In the genomic region with DNA sequence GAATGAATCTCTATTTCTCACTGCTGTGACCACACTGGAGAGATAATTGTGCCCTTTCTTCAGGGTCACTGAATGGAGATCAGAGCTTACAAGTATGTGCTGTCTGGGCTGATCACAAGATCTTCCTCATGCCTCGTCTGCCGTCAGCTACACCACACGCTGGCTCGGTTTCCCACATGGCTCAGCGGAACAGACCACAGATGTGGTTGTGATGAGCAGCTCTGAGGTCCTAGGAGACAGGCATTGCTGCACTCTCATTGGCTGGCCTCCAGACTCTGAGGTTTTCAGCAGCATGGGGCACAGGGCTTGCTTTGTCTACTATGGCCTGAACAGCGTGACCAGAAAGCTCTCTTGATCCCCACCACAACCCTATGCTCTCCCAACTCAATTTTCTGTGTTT, we compare ENCODE assay signal across 12 mouse cellular contexts.
DNase-seq lines count a peak whose midpoint lies in the region; ATAC-seq and TF ChIP-seq lines count a peak whose summit lies in the region.
"Had no signal": no experiment of that assay in that cellular context is flagged by ENCODE, and none has a peak within 500 bp of the region (broad histone marks: within the 10 kb centered on the region; RNA-seq: fewer than 3 reads in every experiment).

No protein-coding gene starts in this region.

- 0 out of 2 replicates have a peak, but pooled peaks have one; percentile 49 for ATAC-seq in embryonic facial prominence, embryonic 13.5 days (ENCODE audit: insufficient number of reproducible peaks, insufficient read depth, low FRiP score, low TSS enrichment, low read depth)
- no peak for ATAC-seq in erythroblast, adult 5-6 weeks (replicated peaks; ENCODE audit: low FRiP score, poor library complexity, severe bottlenecking)
- ATAC-seq: midbrain, embryonic 15.5 days had no signal

- no peak for TF ChIP-seq CTCF in thymus, adult 2 months (IDR thresholded peaks at IDR 0.05; ENCODE audit: borderline replicate concordance, control insufficient read depth, extremely low read depth, insufficient read depth, low read length, poor library complexity)

- no peaks in the 10 kb centered on the region for H3K36me3 ChIP-seq in thymus, adult 2 months (ENCODE audit: control insufficient read depth, insufficient read depth, low read length)
- H3K36me3 ChIP-seq in embryonic facial prominence, embryonic 13.5 days = peaks cover 12% of the 10 kb centered on the region; the same call in 1 of the 2 replicates
- H3K36me3 ChIP-seq: midbrain, embryonic 15.5 days had no signal

- H3K4me3 ChIP-seq in thymus, adult 2 months (ENCODE audit: control insufficient read depth, insufficient read depth, low read length) = no peak overlapping the region
- no peak overlapping the region for H3K4me3 ChIP-seq in embryonic facial prominence, embryonic 13.5 days
- H3K4me3 ChIP-seq: kidney, embryonic 15.5 days; midbrain, embryonic 15.5 days had no signal

- no peak for TF ChIP-seq POLR2A in thymus, adult 2 months (IDR thresholded peaks at IDR 0.05; ENCODE audit: control insufficient read depth, extremely low read depth, insufficient read depth, low read length, poor library complexity)

- no peak overlapping the region for H3K27ac ChIP-seq in thymus, adult 2 months (ENCODE audit: control insufficient read depth, insufficient read depth, low read length)
- H3K27ac ChIP-seq in embryonic facial prominence, embryonic 13.5 days = 0 out of 2 replicates have a peak overlapping the region, but pooled peaks have one; percentile 28
- H3K27ac ChIP-seq: kidney, embryonic 15.5 days; midbrain, embryonic 15.5 days had no signal

- 8% methylated on average over 6 of the region's 6 CpGs for WGBS in thymus, adult 2 months
- 53% methylated on average over 6 of the region's 6 CpGs for WGBS in embryonic facial prominence, embryonic 13.5 days

- H3K9ac ChIP-seq in embryonic facial prominence, embryonic 13.5 days = no peak overlapping the region
- H3K9ac ChIP-seq: kidney, embryonic 15.5 days; lung, embryonic 14.5 days; midbrain, embryonic 15.5 days had no signal

- peaks cover 11% of the 10 kb centered on the region for H3K4me1 ChIP-seq in thymus, adult 2 months (replicated peaks; ENCODE audit: control insufficient read depth, insufficient read depth, low read length)
- H3K4me1 ChIP-seq in embryonic facial prominence, embryonic 13.5 days = peaks cover 25% of the 10 kb centered on the region
- H3K4me1 ChIP-seq: midbrain, embryonic 15.5 days had no signal

- H3K4me2 ChIP-seq in embryonic facial prominence, embryonic 13.5 days = no peak overlapping the region
- H3K4me2 ChIP-seq: kidney, embryonic 15.5 days; lung, embryonic 14.5 days; midbrain, embryonic 15.5 days had no signal

- DNase-seq in layer of hippocampus, adult 8-10 months (ENCODE audit: low spot score in 2 of 2) = peak; percentile 24 to 48
- no peak for DNase-seq in layer of hippocampus, adult 9-10 months (ENCODE audit: low spot score)
- DNase-seq in thymus, postnatal 4 days = peak; percentile 17
- DNase-seq in thymus, adult 2 months = no peak
- no peak for DNase-seq in testis, postnatal 10 days (ENCODE audit: low spot score)
- DNase-seq: gastrocnemius, postnatal 14 days; heart, postnatal 36 days; lung, embryonic 14.5 days had no signal

- no peaks in the 10 kb centered on the region for H3K27me3 ChIP-seq in thymus, adult 2 months (ENCODE audit: control insufficient read depth, insufficient read depth, low read length)
- H3K27me3 ChIP-seq in embryonic facial prominence, embryonic 13.5 days = no peaks in the 10 kb centered on the region
- H3K27me3 ChIP-seq: kidney, embryonic 15.5 days; midbrain, embryonic 15.5 days had no signal

- peaks cover 4% of the 10 kb centered on the region; the same call in 1 of the 2 replicates for H3K9me3 ChIP-seq in embryonic facial prominence, embryonic 13.5 days
- H3K9me3 ChIP-seq: midbrain, embryonic 15.5 days had no signal

Comparison
In these comparisons a context has a peak if more than half of its experiments do, and no peak if none do; other contexts are left out.
1. DNase-seq: peak in layer of hippocampus, adult 8-10 months (2 of 2) and thymus, postnatal 4 days (single experiment); none in layer of hippocampus, adult 9-10 months (single experiment), thymus, adult 2 months (single experiment) and testis, postnatal 10 days (single experiment).